Mouse (Mus musculus): ENCODE measurements at regions not wholly inside any gene's neighbourhood (a gene's known extent, or its start where the extent isn't known, plus 50 kb on each side); places are given as distances from the start of the nearest gene placed in this dataset.

DNA sequence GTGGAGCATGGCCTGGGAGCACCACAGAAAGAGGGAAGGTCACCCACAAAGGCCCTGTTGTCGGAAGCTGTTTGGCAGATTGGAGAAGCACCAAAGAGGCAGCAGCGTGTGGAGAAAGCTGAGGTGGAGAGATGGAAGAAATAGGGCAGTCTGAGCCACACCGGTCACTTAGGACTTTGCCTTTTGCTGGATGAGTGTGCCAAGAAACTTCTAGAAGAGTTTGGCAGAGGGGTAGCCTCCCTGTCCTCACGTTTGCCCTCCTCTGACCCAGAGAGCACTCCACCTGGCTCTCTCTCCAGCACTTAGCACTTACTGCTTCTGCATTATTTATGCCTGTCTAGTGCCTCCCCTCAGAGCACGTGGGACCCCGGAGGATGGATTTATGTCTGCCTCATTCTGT lies 485.3 kb upstream of the Kcnab2 start:
- TF ChIP-seq CTCF (IDR thresholded peaks at IDR 0.05; ENCODE audit: control insufficient read depth, insufficient read depth, low read length) (no peak), POLR2A (IDR thresholded peaks at IDR 0.05; ENCODE audit: borderline replicate concordance, control insufficient read depth, low read depth, low read length) (no peak)
